ENCODE assay signal across 8 mouse cellular contexts in genomic region chr7:16842645-16843063, GRCm38 (mm10). TPM values are rescaled to one million over a fixed set of nuclear protein-coding genes. Genes with fewer than 3 reads are reported as not detected.
DNase-seq lines count a peak whose midpoint lies in the region; ATAC-seq and TF ChIP-seq lines count a peak whose summit lies in the region.

Prkd2 (plus strand) TSS chr7:16842902.

- H3K4me2 ChIP-seq in embryonic facial prominence, embryonic 15.5 days (replicated peaks) = peak within 1 kb of the TSS; percentile 93
- peak within 1 kb of the TSS; percentile 99 for H3K4me2 ChIP-seq in limb, embryonic 12.5 days
- H3K4me2 ChIP-seq in midbrain, embryonic 14.5 days (ENCODE audit: low read length) = peak within 1 kb of the TSS; percentile 96

- no peaks in the 10 kb centered on the region for H3K9me3 ChIP-seq in embryonic facial prominence, embryonic 15.5 days (replicated peaks)
- no peaks in the 10 kb centered on the region for H3K9me3 ChIP-seq in limb, embryonic 12.5 days
- H3K9me3 ChIP-seq in midbrain, embryonic 14.5 days (ENCODE audit: control insufficient read depth, low read length) = no peaks in the 10 kb centered on the region

- H3K27me3 ChIP-seq in embryonic facial prominence, embryonic 15.5 days = no peaks in the 10 kb centered on the region
- H3K27me3 ChIP-seq in limb, embryonic 12.5 days = no peaks in the 10 kb centered on the region
- H3K27me3 ChIP-seq in midbrain, embryonic 14.5 days (ENCODE audit: control insufficient read depth, insufficient read depth, low read length) = no peaks in the 10 kb centered on the region

- peak within 1 kb of the TSS; percentile 85 for H3K4me3 ChIP-seq in bone marrow macrophage, adult 2 months (ENCODE audit: insufficient read depth, low read length)
- H3K4me3 ChIP-seq in embryonic facial prominence, embryonic 15.5 days (replicated peaks) = peak within 1 kb of the TSS; percentile 65
- H3K4me3 ChIP-seq in limb, embryonic 12.5 days (replicated peaks) = peak within 1 kb of the TSS; percentile 67
- H3K4me3 ChIP-seq in midbrain, embryonic 14.5 days (replicated peaks; ENCODE audit: low read depth, low read length) = peak within 1 kb of the TSS; percentile 53

- peaks cover 25% of the 10 kb centered on the region for H3K4me1 ChIP-seq in bone marrow macrophage, adult 2 months (ENCODE audit: control insufficient read depth, insufficient read depth, low read length)
- H3K4me1 ChIP-seq in embryonic facial prominence, embryonic 15.5 days = peaks cover 33% of the 10 kb centered on the region
- peaks cover 29% of the 10 kb centered on the region for H3K4me1 ChIP-seq in limb, embryonic 12.5 days (replicated peaks)
- H3K4me1 ChIP-seq in midbrain, embryonic 14.5 days (ENCODE audit: control insufficient read depth, insufficient read depth, low read length) = peaks cover 12% of the 10 kb centered on the region

- DNase-seq in A20 (ENCODE audit: low read depth, low spot score) = peak; percentile 91
- peak; percentile 96 for DNase-seq in heart, adult 8-10 months (ENCODE audit: low spot score)
- DNase-seq in kidney, adult 8-10 months = peak; percentile 90 to 93
- peak; percentile 93 for DNase-seq in midbrain, embryonic 14.5 days
- DNase-seq in spleen, adult 12 weeks (ENCODE audit: low spot score) = peak; percentile 76

- H3K36me3 ChIP-seq in embryonic facial prominence, embryonic 15.5 days = peaks cover 42% of the 10 kb centered on the region
- H3K36me3 ChIP-seq in limb, embryonic 12.5 days = peaks cover 47% of the 10 kb centered on the region
- H3K36me3 ChIP-seq in midbrain, embryonic 14.5 days (ENCODE audit: control insufficient read depth, insufficient read depth, low read length) = peaks cover 42% of the 10 kb centered on the region

- TF ChIP-seq CTCF in bone marrow macrophage, adult 2 months (IDR thresholded peaks at IDR 0.05; ENCODE audit: low read depth, low read length) = no peak

- 1% methylated on average over 32 of the region's 32 CpGs for WGBS in embryonic facial prominence, embryonic 15.5 days
- WGBS in limb, embryonic 12.5 days = 1% methylated on average over 32 of the region's 32 CpGs
- WGBS in midbrain, embryonic 14.5 days = 1% methylated on average over 32 of the region's 32 CpGs

- TF ChIP-seq POLR2A in bone marrow macrophage, adult 2 months (IDR thresholded peaks at IDR 0.05; ENCODE audit: borderline replicate concordance, low read depth, low read length) = no peak

- peak; percentile 87 for ATAC-seq in embryonic facial prominence, embryonic 15.5 days (ENCODE audit: insufficient number of reproducible peaks, low FRiP score, low TSS enrichment, low read depth)
- peak; percentile 66 for ATAC-seq in limb, embryonic 12.5 days (ENCODE audit: insufficient number of reproducible peaks, insufficient read depth, low FRiP score, low TSS enrichment, low read depth)
- ATAC-seq in midbrain, embryonic 14.5 days (ENCODE audit: low FRiP score, low TSS enrichment) = peak; percentile 88

- peak within 1 kb of the TSS; percentile 79 for H3K9ac ChIP-seq in embryonic facial prominence, embryonic 15.5 days
- peak within 1 kb of the TSS; percentile 81 for H3K9ac ChIP-seq in limb, embryonic 12.5 days (replicated peaks)
- H3K9ac ChIP-seq in midbrain, embryonic 14.5 days (replicated peaks; ENCODE audit: low read length) = peak within 1 kb of the TSS; percentile 40

- peak within 1 kb of the TSS; percentile 19 for H3K27ac ChIP-seq in bone marrow macrophage, adult 2 months (ENCODE audit: insufficient read depth, low read depth, low read length)
- H3K27ac ChIP-seq in embryonic facial prominence, embryonic 15.5 days (replicated peaks) = peak within 1 kb of the TSS; percentile 94
- H3K27ac ChIP-seq in limb, embryonic 12.5 days = peak within 1 kb of the TSS; percentile 90
- H3K27ac ChIP-seq in midbrain, embryonic 14.5 days (replicated peaks; ENCODE audit: low read depth, low read length) = peak within 1 kb of the TSS; percentile 64

RNA-seq across cellular contexts. Expression of gene Prkd2, which starts in this region (rescaled TPM):
- polyA plus RNA-seq in bone marrow macrophage, adult 2 months (2012; ENCODE audit: insufficient read depth, insufficient read length, missing spikeins) = 9.8 and 11.2 TPM in 2 replicates
- 22.1 and 23.0 TPM in 2 replicates for polyA plus RNA-seq in embryonic facial prominence, embryonic 15.5 days (2015; fragmentation: Nextera tagmentation; extraction: Ambion mirVana)
- 10 to 100 TPM; 13.1 to 16.7 (median 14.8) TPM for total RNA-seq in heart, adult 8-10 months (2022)
- polyA plus RNA-seq in limb, embryonic 12.5 days (2016; fragmentation: Nextera tagmentation; extraction: Ambion mirVana) = 16.0 and 16.2 TPM in 2 replicates
- polyA plus RNA-seq in midbrain, embryonic 14.5 days (2014; fragmentation: Nextera tagmentation; extraction: Ambion mirVana) = 4.4 and 5.7 TPM in 2 replicates

Comparison
In these comparisons a context has a peak if more than half of its experiments do, and no peak if none do; other contexts are left out.
1. Peak in every context shown above with its lines: DNase-seq, ATAC-seq, H3K4me3 ChIP-seq and H3K27ac ChIP-seq.
2. H3K27ac ChIP-seq: peak in every context shown above with its lines; median percentile 94 in embryonic facial prominence, embryonic 15.5 days; 90 in limb, embryonic 12.5 days; 64 in midbrain, embryonic 14.5 days; 19 in bone marrow macrophage, adult 2 months.